ENCODE assay signal across 9 mouse cellular contexts in genomic region chr11:99292846-99293245, GRCm38 (mm10). TPM values are rescaled to one million over a fixed set of nuclear protein-coding genes. Genes with fewer than 3 reads are reported as not detected.
A peak's percentile ranks its signal among the peaks of the same experiment; 100 is the strongest.
DNase-seq lines count a peak whose midpoint lies in the region; ATAC-seq and TF ChIP-seq lines count a peak whose summit lies in the region.
"Had no signal": no experiment of that assay in that cellular context is flagged by ENCODE, and none has a peak within 500 bp of the region (broad histone marks: within the 10 kb centered on the region; RNA-seq: fewer than 3 reads in every experiment).

No protein-coding gene starts in this region.

- WGBS in intestine, postnatal 0 days: 61% methylated on average over 5 of the region's 5 CpGs
- 56% methylated on average over 5 of the region's 5 CpGs for WGBS in intestine, embryonic 16.5 days
- 63% methylated on average over 5 of the region's 5 CpGs for WGBS in limb, embryonic 11.5 days

- no peak overlapping the region for H3K27ac ChIP-seq in intestine, postnatal 0 days (ENCODE audit: low read depth, low read length)
- no peak overlapping the region for H3K27ac ChIP-seq in intestine, embryonic 16.5 days (ENCODE audit: low read length)
- H3K27ac ChIP-seq in MEL (ENCODE audit: control insufficient read depth, low read depth, low read length): no peak overlapping the region
- H3K27ac ChIP-seq in limb, embryonic 11.5 days (replicated peaks; ENCODE audit: low read depth, low read length): no peak overlapping the region
- H3K27ac ChIP-seq: stomach, embryonic 15.5 days had no signal

- no peak overlapping the region for H3K9ac ChIP-seq in intestine, postnatal 0 days (ENCODE audit: low read depth, low read length)
- H3K9ac ChIP-seq in intestine, embryonic 16.5 days (ENCODE audit: low read depth, low read length): no peak overlapping the region
- H3K9ac ChIP-seq in MEL (ENCODE audit: control insufficient read depth, low read depth, low read length, poor library complexity, severe bottlenecking): no peak overlapping the region
- H3K9ac ChIP-seq in limb, embryonic 11.5 days (ENCODE audit: low read length): no peak overlapping the region
- H3K9ac ChIP-seq: stomach, embryonic 15.5 days had no signal

- intact Hi-C loops in heart, postnatal 36 days (cut with DNase I): loop anchor here (1.0 to 5.0 kb wide), 3 partner anchors 46 to 104 kb away; no protein-coding TSS in a partner anchor

- H3K36me3 ChIP-seq in intestine, postnatal 0 days (ENCODE audit: control insufficient read depth, insufficient read depth): no peaks in the 10 kb centered on the region
- no peaks in the 10 kb centered on the region for H3K36me3 ChIP-seq in intestine, embryonic 16.5 days (ENCODE audit: control insufficient read depth, insufficient read depth, low read length)
- H3K36me3 ChIP-seq in MEL (ENCODE audit: control insufficient read depth in 1 of 2, insufficient read depth in 2 of 2, low read length in 2 of 2): no peaks in the 10 kb centered on the region
- H3K36me3 ChIP-seq in limb, embryonic 11.5 days (ENCODE audit: control insufficient read depth, insufficient read depth, low read length): no peaks in the 10 kb centered on the region
- H3K36me3 ChIP-seq: stomach, embryonic 15.5 days had no signal

- peak; percentile 29 for TF ChIP-seq RAD21 in MEL (IDR thresholded peaks at IDR 0.05; ENCODE audit: low read depth, low read length)

- no peak overlapping the region for H3K4me2 ChIP-seq in intestine, postnatal 0 days (replicated peaks; ENCODE audit: low read depth)
- H3K4me2 ChIP-seq in intestine, embryonic 16.5 days (ENCODE audit: low read depth, low read length): no peak overlapping the region
- no peak overlapping the region for H3K4me2 ChIP-seq in limb, embryonic 11.5 days (ENCODE audit: low read depth, severe bottlenecking)
- H3K4me2 ChIP-seq: stomach, embryonic 15.5 days had no signal

- peak; percentile 80 for TF ChIP-seq CTCF in intestine, postnatal 0 days (IDR thresholded peaks at IDR 0.05; ENCODE audit: low read depth)
- peak; percentile 36 to 58 (median 49) for TF ChIP-seq CTCF in MEL (IDR thresholded peaks at IDR 0.05 in 2 of 3, conservative IDR thresholded peaks at IDR 0.05 in 1 of 3; ENCODE audit: control insufficient read depth in 1 of 3, insufficient read depth in 1 of 3, low read depth in 2 of 3, low read length in 3 of 3, poor library complexity in 1 of 3, severe bottlenecking in 1 of 3)

- no peak overlapping the region for H3K4me3 ChIP-seq in intestine, postnatal 0 days (ENCODE audit: low read depth, low read length)
- H3K4me3 ChIP-seq in intestine, embryonic 16.5 days (ENCODE audit: low read length): no peak overlapping the region
- no peak overlapping the region for H3K4me3 ChIP-seq in MEL (ENCODE audit: control insufficient read depth in 1 of 2, insufficient read depth in 1 of 2, low read depth in 2 of 2, low read length in 2 of 2)
- no peak overlapping the region for H3K4me3 ChIP-seq in limb, embryonic 11.5 days (ENCODE audit: low read depth, low read length)
- H3K4me3 ChIP-seq: stomach, embryonic 15.5 days had no signal

- DNase-seq in MEL (ENCODE audit: low read depth, low spot score): peak; percentile 43
- peak; percentile 75 for DNase-seq in cerebellum, adult 9-11 months
- DNase-seq in heart, postnatal 36 days: peak; percentile 22 to 37
- DNase-seq in limb, embryonic 11.5 days (ENCODE audit: low spot score): peak; percentile 61
- DNase-seq in right cerebral cortex, postnatal 4 days: peak; percentile 44

- ATAC-seq in intestine, postnatal 0 days: no peak
- no peak for ATAC-seq in intestine, embryonic 16.5 days
- ATAC-seq in limb, embryonic 11.5 days (ENCODE audit: insufficient number of reproducible peaks, low FRiP score, low TSS enrichment, low read depth): no peak
- ATAC-seq in activated CD4-positive, CD25-positive, alpha-beta regulatory T cell, adult 4 months: no peak

- TF ChIP-seq POLR2A in MEL (IDR thresholded peaks at IDR 0.05; ENCODE audit: control insufficient read depth in 1 of 2, insufficient read depth in 1 of 2, low read depth in 1 of 2, low read length in 2 of 2, poor library complexity in 1 of 2): no peak

- H3K79me2 ChIP-seq in MEL (ENCODE audit: control insufficient read depth, insufficient read depth, low read length, poor library complexity): no peaks in the 10 kb centered on the region

- no peaks in the 10 kb centered on the region for H3K4me1 ChIP-seq in intestine, postnatal 0 days (replicated peaks; ENCODE audit: control insufficient read depth, insufficient read depth, low read length)
- no peaks in the 10 kb centered on the region for H3K4me1 ChIP-seq in intestine, embryonic 16.5 days (ENCODE audit: control insufficient read depth, insufficient read depth, low read length)
- H3K4me1 ChIP-seq in MEL (ENCODE audit: control insufficient read depth in 1 of 2, insufficient read depth in 2 of 2, low read length in 2 of 2): no peaks in the 10 kb centered on the region
- no peaks in the 10 kb centered on the region for H3K4me1 ChIP-seq in limb, embryonic 11.5 days (ENCODE audit: control insufficient read depth, insufficient read depth, low read length)
- H3K4me1 ChIP-seq: stomach, embryonic 15.5 days had no signal

- TF ChIP-seq EP300 in MEL (IDR thresholded peaks at IDR 0.05; ENCODE audit: low read depth in 1 of 2, low read length in 2 of 2): no peak

- no peaks in the 10 kb centered on the region for H3K9me3 ChIP-seq in intestine, postnatal 0 days (ENCODE audit: control insufficient read depth)
- H3K9me3 ChIP-seq in intestine, embryonic 16.5 days (ENCODE audit: control insufficient read depth, low read length): no peaks in the 10 kb centered on the region
- H3K9me3 ChIP-seq in MEL (replicated peaks; ENCODE audit: insufficient read depth, low read length): no peaks in the 10 kb centered on the region
- no peaks in the 10 kb centered on the region for H3K9me3 ChIP-seq in limb, embryonic 11.5 days (ENCODE audit: control insufficient read depth, low read length)
- H3K9me3 ChIP-seq: stomach, embryonic 15.5 days had no signal

- H3K27me3 ChIP-seq in intestine, postnatal 0 days (replicated peaks; ENCODE audit: control insufficient read depth, insufficient read depth, low read length): peaks cover 6% of the 10 kb centered on the region; the same call in 1 of the 2 replicates
- H3K27me3 ChIP-seq in intestine, embryonic 16.5 days (replicated peaks; ENCODE audit: control insufficient read depth, insufficient read depth, low read length): no peaks in the 10 kb centered on the region
- H3K27me3 ChIP-seq in MEL (ENCODE audit: control insufficient read depth in 1 of 2, insufficient read depth in 2 of 2, low read length in 2 of 2): peaks cover 0 to 11% of the 10 kb centered on the region in 2 experiments; a peak in 3 of 4 replicates
- no peaks in the 10 kb centered on the region for H3K27me3 ChIP-seq in limb, embryonic 11.5 days (ENCODE audit: control insufficient read depth, insufficient read depth, low read length)
- H3K27me3 ChIP-seq: stomach, embryonic 15.5 days had no signal

RNA-seq across cellular contexts. Expression of gene Krt24, which starts 7.8 kb away (rescaled TPM):
- polyA plus RNA-seq in intestine, postnatal 0 days (2015; fragmentation: Nextera tagmentation; extraction: Ambion mirVana): 0.08 TPM in 1 of 2 replicates, not detected in the other
- polyA plus RNA-seq in intestine, embryonic 16.5 days (2015; fragmentation: Nextera tagmentation; extraction: Ambion mirVana): not detected in 2 replicates
- total RNA-seq in MEL (2012; rRNA removed): not detected in 2 replicates
- polyA plus RNA-seq in MEL (2012; ENCODE audit: insufficient read depth in 1 of 2, insufficient read length in 2 of 2, low read depth in 1 of 2, low replicate concordance in 2 of 2, missing spikeins in 1 of 2): not detected
- total RNA-seq in heart, postnatal 36 days (2021): not detected
- polyA plus RNA-seq in limb, embryonic 11.5 days (2014; fragmentation: Nextera tagmentation; extraction: Ambion mirVana): 0.51 TPM in 1 of 2 replicates, not detected in the other
- not detected for polyA plus RNA-seq in activated CD4-positive, CD25-positive, alpha-beta regulatory T cell, adult 4 months (2017; shearing (Covaris generic))
- polyA plus RNA-seq: stomach, embryonic 15.5 days had no signal

RNA-seq across cellular contexts. Expression of gene Krt25, which starts 29.9 kb away (rescaled TPM):
- 0.26 and 0.52 TPM in 2 replicates for polyA plus RNA-seq in intestine, postnatal 0 days (2015; fragmentation: Nextera tagmentation; extraction: Ambion mirVana)
- 0.06 and 0.17 TPM in 2 replicates for polyA plus RNA-seq in intestine, embryonic 16.5 days (2015; fragmentation: Nextera tagmentation; extraction: Ambion mirVana)
- not detected in 2 replicates for total RNA-seq in MEL (2012; rRNA removed)
- not detected for polyA plus RNA-seq in MEL (2012; ENCODE audit: insufficient read depth in 1 of 2, insufficient read length in 2 of 2, low read depth in 1 of 2, low replicate concordance in 2 of 2, missing spikeins in 1 of 2)
- not detected for total RNA-seq in heart, postnatal 36 days (2021)
- not detected in 2 replicates for polyA plus RNA-seq in limb, embryonic 11.5 days (2014; fragmentation: Nextera tagmentation; extraction: Ambion mirVana)
- not detected for polyA plus RNA-seq in activated CD4-positive, CD25-positive, alpha-beta regulatory T cell, adult 4 months (2017; shearing (Covaris generic))

RNA-seq across cellular contexts. Expression of gene Krt26, which starts 44.9 kb away (rescaled TPM):
- polyA plus RNA-seq in intestine, postnatal 0 days (2015; fragmentation: Nextera tagmentation; extraction: Ambion mirVana): not detected in 2 replicates
- not detected in 2 replicates for polyA plus RNA-seq in intestine, embryonic 16.5 days (2015; fragmentation: Nextera tagmentation; extraction: Ambion mirVana)
- total RNA-seq in MEL (2012; rRNA removed): not detected in 2 replicates
- not detected for polyA plus RNA-seq in MEL (2012; ENCODE audit: insufficient read depth in 1 of 2, insufficient read length in 2 of 2, low read depth in 1 of 2, low replicate concordance in 2 of 2, missing spikeins in 1 of 2)
- total RNA-seq in heart, postnatal 36 days (2021): not detected
- not detected in 2 replicates for polyA plus RNA-seq in limb, embryonic 11.5 days (2014; fragmentation: Nextera tagmentation; extraction: Ambion mirVana)
- not detected for polyA plus RNA-seq in activated CD4-positive, CD25-positive, alpha-beta regulatory T cell, adult 4 months (2017; shearing (Covaris generic))

RNA-seq across cellular contexts. Expression of gene Krt222, which starts 49.0 kb away (rescaled TPM):
- polyA plus RNA-seq in intestine, postnatal 0 days (2015; fragmentation: Nextera tagmentation; extraction: Ambion mirVana): 0.42 and 0.61 TPM in 2 replicates
- polyA plus RNA-seq in intestine, embryonic 16.5 days (2015; fragmentation: Nextera tagmentation; extraction: Ambion mirVana): 0.22 and 0.54 TPM in 2 replicates
- not detected in 2 replicates for total RNA-seq in MEL (2012; rRNA removed)
- under 1 TPM in 1 of 2 experiments, not detected in 1; 0.07 TPM for polyA plus RNA-seq in MEL (2012; ENCODE audit: insufficient read depth in 1 of 2, insufficient read length in 2 of 2, low read depth in 1 of 2, low replicate concordance in 2 of 2, missing spikeins in 1 of 2)
- 10 to 100 TPM; 25.6 to 33.4 TPM for total RNA-seq in heart, postnatal 36 days (2021)
- polyA plus RNA-seq in limb, embryonic 11.5 days (2014; fragmentation: Nextera tagmentation; extraction: Ambion mirVana): 0.13 and 0.16 TPM in 2 replicates
- 1 to 10 TPM; 1.4 to 1.7 TPM for polyA plus RNA-seq in activated CD4-positive, CD25-positive, alpha-beta regulatory T cell, adult 4 months (2017; shearing (Covaris generic))

RNA-seq across cellular contexts. Expression of gene Krt27, which starts 58.1 kb away (rescaled TPM):
- not detected in 2 replicates for polyA plus RNA-seq in intestine, postnatal 0 days (2015; fragmentation: Nextera tagmentation; extraction: Ambion mirVana)
- polyA plus RNA-seq in intestine, embryonic 16.5 days (2015; fragmentation: Nextera tagmentation; extraction: Ambion mirVana): not detected in 2 replicates
- total RNA-seq in MEL (2012; rRNA removed): not detected in 2 replicates
- not detected for polyA plus RNA-seq in MEL (2012; ENCODE audit: insufficient read depth in 1 of 2, insufficient read length in 2 of 2, low read depth in 1 of 2, low replicate concordance in 2 of 2, missing spikeins in 1 of 2)
- total RNA-seq in heart, postnatal 36 days (2021): not detected
- not detected in 2 replicates for polyA plus RNA-seq in limb, embryonic 11.5 days (2014; fragmentation: Nextera tagmentation; extraction: Ambion mirVana)
- under 1 TPM in 1 of 2 experiments, not detected in 1; 0.21 TPM for polyA plus RNA-seq in activated CD4-positive, CD25-positive, alpha-beta regulatory T cell, adult 4 months (2017; shearing (Covaris generic))
- polyA plus RNA-seq: stomach, embryonic 15.5 days had no signal
